Mouse (Mus musculus): ENCODE data around the gene Ltbr. TPM values are rescaled to one million over a fixed set of nuclear protein-coding genes. Genes with fewer than 3 reads are reported as not detected.

Ltbr gene
- total RNA-seq, 1 experiment, result 14.3 TPM

GRCm38 (mm10) chr6:125349575-125350230 lies 36.0 kb upstream of the Ltbr start:
- Histone ChIP-seq H3K9me3 (ENCODE audit: control insufficient read depth, insufficient read depth, low read depth, low read length) (no peaks in the 10 kb centered on the region), H3K27ac (ENCODE audit: insufficient read depth, low read depth, low read length, poor library complexity, severe bottlenecking) (no peak overlapping the region), H3K4me1 (ENCODE audit: control insufficient read depth in 2 of 2, insufficient read depth in 2 of 2, low read length in 2 of 2, poor library complexity in 1 of 2) (peaks cover 4 to 23% of the 10 kb centered on the region in 2 experiments; a peak in 2 of 4 replicates), H3K4me3 (ENCODE audit: insufficient read depth in 1 of 2, low read depth in 1 of 2, low read length in 2 of 2, poor library complexity in 1 of 2, severe bottlenecking in 1 of 2) (peak overlapping the region; percentile 62 to 68), H3K9ac (ENCODE audit: insufficient read depth, low read depth, low read length, poor library complexity, severe bottlenecking) (peak overlapping the region; percentile 40), H3K36me3 (ENCODE audit: control insufficient read depth, insufficient read depth, low read length, poor library complexity, severe bottlenecking) (peaks cover 2% of the 10 kb centered on the region; the same call in 1 of the 2 replicates)
- no peak for TF ChIP-seq MAFK (IDR thresholded peaks at IDR 0.05; ENCODE audit: insufficient read depth, low read depth, low read length)
- no peak for TF ChIP-seq ZC3H11A (IDR thresholded peaks at IDR 0.05; ENCODE audit: borderline replicate concordance, low read depth, low read length)
- TF ChIP-seq CHD2 (IDR thresholded peaks at IDR 0.05; ENCODE audit: low read depth, low read length), result no peak
- TF ChIP-seq ZNF384 (IDR thresholded peaks at IDR 0.05; ENCODE audit: low read depth, low read length), result no peak
- TF ChIP-seq HCFC1 (IDR thresholded peaks at IDR 0.05; ENCODE audit: borderline replicate concordance, insufficient read depth, low read length), result no peak
- no peak for DNase-seq (ENCODE audit: low read depth, low spot score)
- in situ Hi-C loops (cut with MboI; ENCODE audit: low sequenced_read_pairs in 2 of 2, unreplicated experiment in 2 of 2), result no loop called here

- Histone ChIP-seq H3K4me3 (ENCODE audit: insufficient read depth in 1 of 2, low read depth in 1 of 2, low read length in 2 of 2, poor library complexity in 1 of 2, severe bottlenecking in 1 of 2) (peak within 1 kb of the TSS; percentile 62 to 68), H3K9me3 (ENCODE audit: control insufficient read depth, insufficient read depth, low read depth, low read length) (no peaks in the 10 kb centered on the region), H3K4me1 (ENCODE audit: control insufficient read depth in 2 of 2, insufficient read depth in 2 of 2, low read length in 2 of 2, poor library complexity in 1 of 2) (peaks cover 2 to 23% of the 10 kb centered on the region in 2 experiments; a peak in 1 of 4 replicates), H3K27ac (ENCODE audit: insufficient read depth, low read depth, low read length, poor library complexity, severe bottlenecking) (no peak within 1 kb of the TSS), H3K9ac (ENCODE audit: insufficient read depth, low read depth, low read length, poor library complexity, severe bottlenecking) (peak within 1 kb of the TSS; percentile 40), H3K36me3 (ENCODE audit: control insufficient read depth, insufficient read depth, low read length, poor library complexity, severe bottlenecking) (peaks cover 2% of the 10 kb centered on the region; the same call in 1 of the 2 replicates)
- no peak for TF ChIP-seq ZNF384 (IDR thresholded peaks at IDR 0.05; ENCODE audit: low read depth, low read length)
- no peak for TF ChIP-seq ZC3H11A (IDR thresholded peaks at IDR 0.05; ENCODE audit: borderline replicate concordance, low read depth, low read length)
- no peak for TF ChIP-seq HCFC1 (IDR thresholded peaks at IDR 0.05; ENCODE audit: borderline replicate concordance, insufficient read depth, low read length)
- no peak for TF ChIP-seq MAFK (IDR thresholded peaks at IDR 0.05; ENCODE audit: insufficient read depth, low read depth, low read length)
- no peak for TF ChIP-seq CHD2 (IDR thresholded peaks at IDR 0.05; ENCODE audit: low read depth, low read length)
- DNase-seq (ENCODE audit: low read depth, low spot score), result no peak
- in situ Hi-C loops (cut with MboI; ENCODE audit: low sequenced_read_pairs in 2 of 2, unreplicated experiment in 2 of 2), result no loop called here
These were observed 35.3 kb upstream of the Ltbr start, which contains the start of gene Tnfrsf1a for GRCm38 (mm10) chr6:125348721-125349574. Gene Tnfrsf1a, plus strand, starts transcription at chr6:125349362.

DNA sequence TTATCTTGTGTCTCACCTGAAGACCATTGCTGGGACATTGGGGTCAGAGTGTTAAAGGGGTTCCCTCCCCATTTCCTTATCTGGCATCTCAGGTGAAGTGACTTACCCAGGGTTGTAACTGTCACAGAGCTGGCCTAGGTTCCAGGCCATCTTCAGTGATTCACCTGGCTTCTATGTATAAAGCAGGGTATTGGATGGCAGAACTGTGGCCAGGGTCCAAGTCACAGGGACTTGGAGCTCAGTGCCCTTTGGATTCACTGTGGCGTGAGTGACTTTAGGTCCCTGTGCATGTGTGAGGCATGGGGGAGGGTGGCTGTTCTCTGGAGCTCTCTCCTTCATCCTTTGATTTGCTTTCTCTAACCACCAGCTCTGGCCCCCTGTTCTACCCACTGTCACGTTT lies 32.3 kb upstream of the Ltbr start:
- no peak overlapping the region for H3K9ac ChIP-seq (ENCODE audit: insufficient read depth, low read depth, low read length, poor library complexity, severe bottlenecking)
- in situ Hi-C loops (cut with MboI; ENCODE audit: low sequenced_read_pairs in 2 of 2, unreplicated experiment in 2 of 2), result no loop called here
- no peak for TF ChIP-seq HCFC1 (IDR thresholded peaks at IDR 0.05; ENCODE audit: borderline replicate concordance, insufficient read depth, low read length)
- TF ChIP-seq CHD2 (IDR thresholded peaks at IDR 0.05; ENCODE audit: low read depth, low read length), result no peak
- no peak for TF ChIP-seq ZC3H11A (IDR thresholded peaks at IDR 0.05; ENCODE audit: borderline replicate concordance, low read depth, low read length)
- no peak for TF ChIP-seq MAFK (IDR thresholded peaks at IDR 0.05; ENCODE audit: insufficient read depth, low read depth, low read length)
- TF ChIP-seq ZNF384 (IDR thresholded peaks at IDR 0.05; ENCODE audit: low read depth, low read length), result no peak
- peaks cover 2 to 20% of the 10 kb centered on the region in 2 experiments; a peak in 1 of 4 replicates for H3K4me1 ChIP-seq (ENCODE audit: control insufficient read depth in 2 of 2, insufficient read depth in 2 of 2, low read length in 2 of 2, poor library complexity in 1 of 2)
- no peak overlapping the region for H3K27ac ChIP-seq (ENCODE audit: insufficient read depth, low read depth, low read length, poor library complexity, severe bottlenecking)
- no peak overlapping the region for H3K4me3 ChIP-seq (ENCODE audit: insufficient read depth in 1 of 2, low read depth in 1 of 2, low read length in 2 of 2, poor library complexity in 1 of 2, severe bottlenecking in 1 of 2)
- H3K9me3 ChIP-seq (ENCODE audit: control insufficient read depth, insufficient read depth, low read depth, low read length), result no peaks in the 10 kb centered on the region
- H3K36me3 ChIP-seq (ENCODE audit: control insufficient read depth, insufficient read depth, low read length, poor library complexity, severe bottlenecking), result no peaks in the 10 kb centered on the region
- DNase-seq (ENCODE audit: low read depth, low spot score), result no peak

DNA sequence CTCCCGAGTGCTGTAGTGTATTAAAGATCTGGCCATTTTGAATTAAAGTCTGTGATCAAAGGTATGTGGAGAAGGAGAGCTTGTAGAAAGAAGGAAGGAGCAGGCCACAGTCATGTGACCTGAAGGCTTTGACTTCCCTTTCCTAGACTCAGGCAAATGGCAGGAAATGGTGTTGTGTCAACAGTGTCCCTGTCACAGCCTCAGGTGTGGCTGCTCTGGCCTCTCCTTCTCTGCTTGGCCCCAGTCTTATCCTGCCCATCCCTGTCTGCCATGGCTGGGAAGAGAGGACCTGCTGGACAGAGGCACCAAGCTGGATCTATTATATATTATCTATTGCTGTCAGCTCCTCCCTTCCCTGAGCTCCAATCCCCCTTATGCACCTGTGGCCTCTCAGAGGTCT lies 31.9 kb upstream of the Ltbr start:
- no peak overlapping the region for H3K9ac ChIP-seq (ENCODE audit: insufficient read depth, low read depth, low read length, poor library complexity, severe bottlenecking)
- TF ChIP-seq ZNF384 (IDR thresholded peaks at IDR 0.05; ENCODE audit: low read depth, low read length) (no peak), CHD2 (IDR thresholded peaks at IDR 0.05; ENCODE audit: low read depth, low read length) (no peak), MAFK (IDR thresholded peaks at IDR 0.05; ENCODE audit: insufficient read depth, low read depth, low read length) (no peak), HCFC1 (IDR thresholded peaks at IDR 0.05; ENCODE audit: borderline replicate concordance, insufficient read depth, low read length) (no peak), ZC3H11A (IDR thresholded peaks at IDR 0.05; ENCODE audit: borderline replicate concordance, low read depth, low read length) (no peak)
- H3K27ac ChIP-seq (ENCODE audit: insufficient read depth, low read depth, low read length, poor library complexity, severe bottlenecking), result no peak overlapping the region
- in situ Hi-C loops (cut with MboI; ENCODE audit: low sequenced_read_pairs in 2 of 2, unreplicated experiment in 2 of 2), result no loop called here
- H3K4me3 ChIP-seq (ENCODE audit: insufficient read depth in 1 of 2, low read depth in 1 of 2, low read length in 2 of 2, poor library complexity in 1 of 2, severe bottlenecking in 1 of 2), result no peak overlapping the region
- no peak for DNase-seq (ENCODE audit: low read depth, low spot score)
- H3K4me1 ChIP-seq (ENCODE audit: control insufficient read depth in 2 of 2, insufficient read depth in 2 of 2, low read length in 2 of 2, poor library complexity in 1 of 2), result peaks cover 2 to 20% of the 10 kb centered on the region in 2 experiments; a peak in 2 of 4 replicates
- H3K36me3 ChIP-seq (ENCODE audit: control insufficient read depth, insufficient read depth, low read length, poor library complexity, severe bottlenecking), result no peaks in the 10 kb centered on the region
- H3K9me3 ChIP-seq (ENCODE audit: control insufficient read depth, insufficient read depth, low read depth, low read length), result no peaks in the 10 kb centered on the region

All from ES-E14 (cell line).